Mouse (Mus musculus): ENCODE measurements at regions not wholly inside any gene's neighbourhood (a gene's known extent, or its start where the extent isn't known, plus 50 kb on each side); places are given as distances from the start of the nearest gene placed in this dataset.
"Not testable (repeated sequence)": the region's sequence is repeated elsewhere in the genome, so short reads cannot be mapped to it uniquely, and the experiment has no call there.

GRCm38 (mm10) chr1:161621291-161621690 is 126.8 kb downstream of the Tnfsf18 start:
- no peak for DNase-seq (ENCODE audit: low spot score)

GRCm38 (mm10) chr1:161614091-161614490 is 119.6 kb downstream of the Tnfsf18 start:
- DNase-seq (ENCODE audit: low spot score) = not testable (repeated sequence)

GRCm38 (mm10) chr1:161613658-161614057 is 119.2 kb downstream of the Tnfsf18 start:
- DNase-seq (ENCODE audit: low spot score) = not testable (repeated sequence)

GRCm38 (mm10) chr1:161607446-161607845 is 113.0 kb downstream of the Tnfsf18 start:
- DNase-seq (ENCODE audit: low spot score) = no peak

- DNase-seq (ENCODE audit: low spot score) = no peak
Observed at GRCm38 (mm10) chr1:161602150-161602549, 107.7 kb downstream of the Tnfsf18 start.

GRCm38 (mm10) chr1:161601167-161601566 is 106.7 kb downstream of the Tnfsf18 start:
- no peak for DNase-seq (ENCODE audit: low spot score)

GRCm38 (mm10) chr1:161598167-161598566 is 103.7 kb downstream of the Tnfsf18 start:
- DNase-seq (ENCODE audit: low spot score) = no peak

GRCm38 (mm10) chr1:161576530-161576929 is 82.1 kb downstream of the Tnfsf18 start:
- no peak for DNase-seq (ENCODE audit: low spot score)

GRCm38 (mm10) chr1:161575939-161576338 is 81.5 kb downstream of the Tnfsf18 start:
- no peak for DNase-seq (ENCODE audit: low spot score)

- no peak for DNase-seq (ENCODE audit: low spot score)
Observed at GRCm38 (mm10) chr1:161575171-161575570, 80.7 kb downstream of the Tnfsf18 start.

GRCm38 (mm10) chr1:161570762-161571161 is 76.3 kb downstream of the Tnfsf18 start:
- DNase-seq (ENCODE audit: low spot score) = no peak

- no peak for DNase-seq (ENCODE audit: low spot score)
Observed at GRCm38 (mm10) chr1:161567826-161568225, 73.4 kb downstream of the Tnfsf18 start.

- no peak for DNase-seq (ENCODE audit: low spot score)
Observed at GRCm38 (mm10) chr1:161560368-161560767, 65.9 kb downstream of the Tnfsf18 start.
